Mouse (Mus musculus) retina, postnatal 1 day (tissue): Measurements from ENCODE around the gene Elf4.
"Not testable (repeated sequence)": the region's sequence is repeated elsewhere in the genome, so short reads cannot be mapped to it uniquely, and the experiment has no call there.

Experiments used
- DNase-seq: peaks from one replicate; pipeline ENCODE4 v3.0.0-alpha.2; 2012

Elf4 gene

GRCm38 (mm10) chrX:48462754-48463507, at the start of gene Elf4:
Gene Elf4, minus strand, starts transcription at chrX:48463132.
- peak; percentile 80 for DNase-seq

- DNase-seq: no peak
Measured at GRCm38 (mm10) chrX:48493763-48494162, 30.8 kb upstream of the Elf4 start.

GRCm38 (mm10) chrX:48481687-48482086, 18.8 kb upstream of the Elf4 start:
- no peak for DNase-seq

- no peak for DNase-seq
Measured at GRCm38 (mm10) chrX:48481095-48481494, 18.2 kb upstream of the Elf4 start.

GRCm38 (mm10) chrX:48467355-48467946, 4.5 kb upstream of the Elf4 start:
- DNase-seq: no peak

GRCm38 (mm10) chrX:48466174-48466573, 3.2 kb upstream of the Elf4 start:
- DNase-seq: no peak

GRCm38 (mm10) chrX:48464436-48464835, 1.5 kb upstream of the Elf4 start:
- DNase-seq: no peak

- no peak for DNase-seq
Measured at GRCm38 (mm10) chrX:48463636-48464035, 704 bp upstream of the Elf4 start.

- DNase-seq: no peak
Measured at GRCm38 (mm10) chrX:48462297-48462696, 635 bp downstream of the Elf4 start.

GRCm38 (mm10) chrX:48461006-48461405, 1.9 kb downstream of the Elf4 start:
- DNase-seq: peak; percentile 35

- DNase-seq: no peak
Measured at GRCm38 (mm10) chrX:48460496-48460895, 2.4 kb downstream of the Elf4 start.

- DNase-seq: no peak
Measured at GRCm38 (mm10) chrX:48456956-48457355, 6.0 kb downstream of the Elf4 start.

GRCm38 (mm10) chrX:48455018-48455417, 7.9 kb downstream of the Elf4 start:
- no peak for DNase-seq

GRCm38 (mm10) chrX:48454495-48454878, 8.4 kb downstream of the Elf4 start:
- DNase-seq: no peak

GRCm38 (mm10) chrX:48453736-48454494, 9.0 kb downstream of the Elf4 start:
- DNase-seq: peak; percentile 74

- peak; percentile 31 for DNase-seq
Measured at GRCm38 (mm10) chrX:48452931-48453673, 9.8 kb downstream of the Elf4 start.

GRCm38 (mm10) chrX:48452231-48452890, 10.6 kb downstream of the Elf4 start:
- DNase-seq: no peak

GRCm38 (mm10) chrX:48449646-48450045, 13.3 kb downstream of the Elf4 start:
- peak; percentile 46 for DNase-seq

- DNase-seq: no peak
Measured at GRCm38 (mm10) chrX:48444677-48445076, 18.3 kb downstream of the Elf4 start.

- DNase-seq: no peak
Measured at GRCm38 (mm10) chrX:48441954-48442353, 21.0 kb downstream of the Elf4 start.

GRCm38 (mm10) chrX:48441548-48441947, 21.4 kb downstream of the Elf4 start:
- DNase-seq: no peak

- DNase-seq: no peak
Measured at GRCm38 (mm10) chrX:48439036-48439435, 23.9 kb downstream of the Elf4 start.

- not testable (repeated sequence) for DNase-seq
Measured at GRCm38 (mm10) chrX:48436082-48436481, 26.9 kb downstream of the Elf4 start.
